Mouse (Mus musculus): ENCODE measurements around the gene Ugt1a6a. TPM values are rescaled to one million over a fixed set of nuclear protein-coding genes. Genes with fewer than 3 reads are reported as not detected.

The Ugt1a6a gene
- polyA plus RNA-seq, 1 experiment from 2014 or later: 0.04 TPM

DNA sequence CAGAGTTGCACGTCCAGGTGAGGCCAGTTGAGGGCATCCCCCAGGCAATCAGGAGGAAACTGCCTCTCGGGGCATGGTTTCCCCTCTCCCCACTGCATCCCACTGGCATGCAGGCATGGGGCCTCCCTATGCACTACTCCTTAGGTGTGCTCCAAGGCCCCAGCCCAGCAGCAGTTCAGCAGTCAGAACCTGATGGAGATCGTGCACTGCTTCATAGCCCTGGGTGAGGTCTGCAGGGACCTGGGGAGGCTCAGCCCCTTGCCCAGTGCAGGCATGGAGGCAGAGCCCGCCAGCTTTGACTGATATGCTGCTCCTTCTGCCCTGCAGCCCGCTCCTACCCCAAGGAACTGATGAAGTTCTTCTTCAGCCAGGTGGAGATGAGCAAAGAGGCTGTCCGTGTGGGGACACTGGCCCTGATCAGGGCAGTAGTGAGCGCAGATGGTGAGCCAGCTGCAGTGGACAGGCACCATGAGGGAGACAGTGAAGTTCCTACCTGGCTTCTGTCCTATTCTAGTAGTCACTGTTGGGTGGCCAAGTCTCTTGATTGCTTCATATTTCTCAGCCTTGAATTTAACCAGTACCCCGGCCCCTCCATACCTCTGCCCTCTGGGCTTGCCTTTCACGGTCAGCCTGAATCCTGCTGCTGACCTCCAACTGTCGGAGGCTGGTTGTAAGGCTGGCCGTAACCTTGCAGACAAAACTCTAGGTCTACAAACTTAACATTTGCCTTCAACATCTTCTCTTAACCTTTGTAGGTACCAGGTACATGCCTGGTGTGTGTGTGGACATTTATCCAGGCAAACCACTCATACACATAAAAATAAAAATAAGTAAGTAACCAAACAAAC lies 100.7 kb downstream of the Ugt1a6a start:
- Histone ChIP-seq H3K4me2 (ENCODE audit: low read depth, severe bottlenecking) (no peak overlapping the region), H3K9me3 (ENCODE audit: control insufficient read depth, low read length) (peaks cover 97% of the 10 kb centered on the region), H3K4me1 (ENCODE audit: control insufficient read depth, insufficient read depth, low read length) (no peaks in the 10 kb centered on the region), H3K36me3 (ENCODE audit: control insufficient read depth, insufficient read depth, low read length) (no peaks in the 10 kb centered on the region; the same call in 1 of the 2 replicates), H3K27me3 (ENCODE audit: control insufficient read depth, insufficient read depth, low read length) (no peaks in the 10 kb centered on the region), H3K4me3 (ENCODE audit: low read depth, low read length) (no peak overlapping the region), H3K27ac (replicated peaks; ENCODE audit: low read depth, low read length) (no peak overlapping the region), H3K9ac (ENCODE audit: low read length) (no peak overlapping the region)
- WGBS: 65% methylated on average over 11 of the region's 11 CpGs
- DNase-seq (ENCODE audit: low spot score): no peak
- ATAC-seq (ENCODE audit: insufficient number of reproducible peaks, low FRiP score, low TSS enrichment, low read depth): no peak

DNA sequence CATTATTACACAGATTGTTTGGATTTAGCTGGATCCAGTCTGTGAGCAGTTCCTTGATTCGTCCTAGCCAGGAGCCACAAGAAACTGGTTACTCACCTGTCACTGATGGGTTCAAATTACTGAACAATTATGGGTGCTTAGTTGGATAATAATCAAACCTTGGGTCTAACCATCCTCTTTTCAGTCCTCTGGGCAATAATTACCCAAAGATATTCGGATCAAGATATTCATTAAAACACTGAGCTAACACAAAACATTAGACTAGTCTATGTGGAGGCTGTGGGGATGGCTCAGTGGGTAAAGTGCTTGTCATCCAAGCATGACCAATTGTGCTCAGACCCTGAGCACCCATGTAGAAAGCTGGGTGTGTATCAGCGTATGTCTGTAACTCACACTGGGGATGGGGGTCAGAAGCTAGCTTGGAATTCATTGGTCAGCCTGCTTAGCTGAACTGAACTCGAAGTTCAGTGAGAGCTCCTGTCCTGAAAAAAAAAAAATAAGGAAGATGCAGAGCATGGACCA lies 101.3 kb downstream of the Ugt1a6a start:
- no peak overlapping the region for H3K27ac ChIP-seq (replicated peaks; ENCODE audit: low read depth, low read length)
- DNase-seq (ENCODE audit: low spot score) (no peak), ATAC-seq (ENCODE audit: insufficient number of reproducible peaks, low FRiP score, low TSS enrichment, low read depth) (no peak)
- no peaks in the 10 kb centered on the region for H3K4me1 ChIP-seq (ENCODE audit: control insufficient read depth, insufficient read depth, low read length)
- H3K36me3 ChIP-seq (ENCODE audit: control insufficient read depth, insufficient read depth, low read length): no peaks in the 10 kb centered on the region; the same call in 1 of the 2 replicates
- no peaks in the 10 kb centered on the region for H3K27me3 ChIP-seq (ENCODE audit: control insufficient read depth, insufficient read depth, low read length)
- H3K9me3 ChIP-seq (ENCODE audit: control insufficient read depth, low read length): peaks cover 97% of the 10 kb centered on the region
- 72% methylated on average over 4 of the region's 4 CpGs for WGBS
- H3K9ac ChIP-seq (ENCODE audit: low read length): no peak overlapping the region
- no peak overlapping the region for H3K4me3 ChIP-seq (ENCODE audit: low read depth, low read length)
- no peak overlapping the region for H3K4me2 ChIP-seq (ENCODE audit: low read depth, severe bottlenecking)

DNA sequence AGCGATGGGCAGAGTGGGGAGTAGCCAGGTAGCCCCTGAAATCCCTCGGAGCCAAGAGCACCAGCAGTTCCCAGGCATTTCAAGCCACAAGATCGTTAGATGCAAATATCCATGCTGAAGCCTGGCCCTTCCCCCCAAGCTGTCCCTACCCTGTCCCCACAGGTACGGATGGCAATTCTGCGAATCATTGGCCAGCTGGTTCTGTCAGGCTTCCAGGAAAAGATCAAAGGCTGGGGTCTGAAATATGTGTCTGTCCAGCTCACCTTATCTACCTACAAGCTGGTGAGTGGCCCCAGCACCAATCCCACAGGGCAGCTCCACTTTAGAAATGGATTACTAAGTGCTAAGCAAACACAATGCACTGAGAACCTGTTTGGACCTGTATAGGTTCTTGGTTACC lies 102.7 kb downstream of the Ugt1a6a start:
- H3K27me3 ChIP-seq (ENCODE audit: control insufficient read depth, insufficient read depth, low read length): no peaks in the 10 kb centered on the region
- DNase-seq (ENCODE audit: low spot score) (no peak), ATAC-seq (ENCODE audit: insufficient number of reproducible peaks, low FRiP score, low TSS enrichment, low read depth) (no peak)
- H3K36me3 ChIP-seq (ENCODE audit: control insufficient read depth, insufficient read depth, low read length): no peaks in the 10 kb centered on the region
- no peak overlapping the region for H3K9ac ChIP-seq (ENCODE audit: low read length)
- 77% methylated on average over 5 of the region's 5 CpGs for WGBS
- no peaks in the 10 kb centered on the region for H3K4me1 ChIP-seq (ENCODE audit: control insufficient read depth, insufficient read depth, low read length)
- peaks cover 93% of the 10 kb centered on the region for H3K9me3 ChIP-seq (ENCODE audit: control insufficient read depth, low read length)
- H3K27ac ChIP-seq (replicated peaks; ENCODE audit: low read depth, low read length): no peak overlapping the region
- H3K4me2 ChIP-seq (ENCODE audit: low read depth, severe bottlenecking): no peak overlapping the region
- no peak overlapping the region for H3K4me3 ChIP-seq (ENCODE audit: low read depth, low read length)

DNA sequence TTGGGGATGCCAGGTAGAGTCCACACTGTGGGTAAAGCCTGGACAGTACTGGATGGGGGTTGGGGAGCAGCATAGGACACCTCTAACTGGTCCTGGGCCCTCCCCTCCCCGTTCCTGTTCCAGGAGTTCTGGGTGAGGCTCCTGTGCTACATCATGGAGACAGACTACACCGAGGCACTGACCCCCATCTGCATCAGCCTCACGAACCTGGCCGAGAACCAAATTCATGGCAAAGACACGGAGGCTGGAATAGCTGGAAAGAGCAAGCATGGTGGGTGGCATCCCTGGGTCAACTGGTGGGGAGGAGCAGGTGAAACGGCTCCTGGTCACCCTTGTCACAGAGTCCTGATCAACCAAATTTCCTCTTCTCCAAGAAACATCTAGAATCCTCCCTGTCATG lies 104.2 kb downstream of the Ugt1a6a start:
- DNase-seq (ENCODE audit: low spot score) (no peak), ATAC-seq (ENCODE audit: insufficient number of reproducible peaks, low FRiP score, low TSS enrichment, low read depth) (no peak)
- no peaks in the 10 kb centered on the region for H3K27me3 ChIP-seq (ENCODE audit: control insufficient read depth, insufficient read depth, low read length)
- no peak overlapping the region for H3K9ac ChIP-seq (ENCODE audit: low read length)
- H3K36me3 ChIP-seq (ENCODE audit: control insufficient read depth, insufficient read depth, low read length): no peaks in the 10 kb centered on the region
- no peak overlapping the region for H3K4me2 ChIP-seq (ENCODE audit: low read depth, severe bottlenecking)
- H3K4me3 ChIP-seq (ENCODE audit: low read depth, low read length): no peak overlapping the region
- peaks cover 92% of the 10 kb centered on the region for H3K9me3 ChIP-seq (ENCODE audit: control insufficient read depth, low read length)
- 81% methylated on average over 6 of the region's 6 CpGs for WGBS
- no peaks in the 10 kb centered on the region for H3K4me1 ChIP-seq (ENCODE audit: control insufficient read depth, insufficient read depth, low read length)
- H3K27ac ChIP-seq (replicated peaks; ENCODE audit: low read depth, low read length): no peak overlapping the region

DNA sequence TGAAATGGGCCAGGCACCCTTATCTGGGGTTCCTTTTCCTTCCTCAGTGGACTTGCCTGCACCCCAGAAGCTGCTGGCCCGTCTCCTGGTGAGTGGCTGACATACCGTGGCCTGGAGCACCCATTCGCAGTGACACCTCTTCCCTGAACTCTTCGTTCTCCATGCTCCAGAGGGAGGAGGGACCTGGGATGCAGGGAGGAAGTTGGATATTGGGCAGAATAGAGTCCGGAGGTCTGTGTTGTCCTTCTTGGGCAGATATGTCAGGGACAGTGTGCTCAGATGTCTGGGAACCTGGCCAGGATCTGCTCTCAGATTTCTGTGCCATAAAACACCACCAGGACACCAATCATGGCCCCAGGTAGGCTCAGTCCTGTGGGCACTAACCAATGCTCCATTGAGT lies 105.5 kb downstream of the Ugt1a6a start:
- 74% methylated on average over 5 of the region's 5 CpGs for WGBS
- no peak for ATAC-seq (ENCODE audit: insufficient number of reproducible peaks, low FRiP score, low TSS enrichment, low read depth)
- H3K9me3 ChIP-seq (ENCODE audit: control insufficient read depth, low read length): peaks cover 92% of the 10 kb centered on the region
- no peak overlapping the region for H3K9ac ChIP-seq (ENCODE audit: low read length)
- H3K27ac ChIP-seq (replicated peaks; ENCODE audit: low read depth, low read length): no peak overlapping the region
- no peaks in the 10 kb centered on the region for H3K36me3 ChIP-seq (ENCODE audit: control insufficient read depth, insufficient read depth, low read length)
- H3K4me3 ChIP-seq (ENCODE audit: low read depth, low read length): no peak overlapping the region
- no peak overlapping the region for H3K4me2 ChIP-seq (ENCODE audit: low read depth, severe bottlenecking)
- H3K4me1 ChIP-seq (ENCODE audit: control insufficient read depth, insufficient read depth, low read length): no peaks in the 10 kb centered on the region
- no peaks in the 10 kb centered on the region for H3K27me3 ChIP-seq (ENCODE audit: control insufficient read depth, insufficient read depth, low read length)
- DNase-seq (ENCODE audit: low spot score): no peak

DNA sequence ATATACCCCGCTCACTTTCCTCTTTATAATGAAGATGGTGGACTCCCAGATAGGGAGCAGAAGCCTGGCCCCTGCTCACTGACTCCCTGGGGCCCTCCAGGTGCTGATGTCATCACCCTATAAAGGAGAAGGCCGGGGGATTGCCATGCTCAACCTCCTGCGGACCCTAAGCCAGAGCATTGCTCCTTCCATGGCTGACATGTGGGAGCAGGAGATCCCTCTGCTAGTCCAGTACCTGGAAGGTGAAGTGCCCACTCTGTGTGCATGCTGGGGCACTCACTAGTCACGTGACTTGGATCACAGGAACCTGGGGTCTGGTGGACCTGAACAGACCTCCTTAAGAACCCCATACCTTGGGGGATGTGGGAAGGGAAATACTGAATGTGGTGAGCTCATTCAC lies 106.0 kb downstream of the Ugt1a6a start:
- H3K4me3 ChIP-seq (ENCODE audit: low read depth, low read length): no peak overlapping the region
- H3K36me3 ChIP-seq (ENCODE audit: control insufficient read depth, insufficient read depth, low read length): no peaks in the 10 kb centered on the region
- WGBS: 75% methylated on average over 4 of the region's 4 CpGs
- no peaks in the 10 kb centered on the region for H3K27me3 ChIP-seq (ENCODE audit: control insufficient read depth, insufficient read depth, low read length)
- H3K9ac ChIP-seq (ENCODE audit: low read length): no peak overlapping the region
- H3K9me3 ChIP-seq (ENCODE audit: control insufficient read depth, low read length): peaks cover 92% of the 10 kb centered on the region
- no peak overlapping the region for H3K4me2 ChIP-seq (ENCODE audit: low read depth, severe bottlenecking)
- DNase-seq (ENCODE audit: low spot score): no peak
- no peak for ATAC-seq (ENCODE audit: insufficient number of reproducible peaks, low FRiP score, low TSS enrichment, low read depth)
- H3K27ac ChIP-seq (replicated peaks; ENCODE audit: low read depth, low read length): no peak overlapping the region
- H3K4me1 ChIP-seq (ENCODE audit: control insufficient read depth, insufficient read depth, low read length): no peaks in the 10 kb centered on the region

DNA sequence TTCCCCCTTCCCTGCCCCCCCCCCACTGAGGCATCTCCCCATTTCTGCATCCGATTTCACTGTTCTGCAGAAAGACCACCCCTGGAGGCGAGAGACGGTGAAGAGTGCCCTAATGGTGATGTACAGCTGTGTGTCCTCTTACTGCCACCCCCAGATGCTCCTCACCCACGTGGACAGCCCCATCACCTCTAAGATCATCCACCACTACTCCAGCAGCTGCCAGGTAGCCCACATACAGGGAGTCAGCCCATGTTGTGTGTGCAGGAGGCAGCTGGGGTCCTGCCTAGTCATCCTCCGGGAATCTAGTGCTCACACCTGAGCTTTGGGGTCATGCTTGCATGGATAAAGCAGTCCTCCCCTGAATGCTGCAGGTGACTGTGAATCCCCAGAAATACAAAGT lies 109.3 kb downstream of the Ugt1a6a start:
- no peak for ATAC-seq (ENCODE audit: insufficient number of reproducible peaks, low FRiP score, low TSS enrichment, low read depth)
- Histone ChIP-seq H3K27me3 (ENCODE audit: control insufficient read depth, insufficient read depth, low read length) (no peaks in the 10 kb centered on the region), H3K4me1 (ENCODE audit: control insufficient read depth, insufficient read depth, low read length) (no peaks in the 10 kb centered on the region), H3K4me3 (ENCODE audit: low read depth, low read length) (no peak overlapping the region), H3K9me3 (ENCODE audit: control insufficient read depth, low read length) (peaks cover 95% of the 10 kb centered on the region), H3K4me2 (ENCODE audit: low read depth, severe bottlenecking) (no peak overlapping the region), H3K36me3 (ENCODE audit: control insufficient read depth, insufficient read depth, low read length) (no peaks in the 10 kb centered on the region), H3K9ac (ENCODE audit: low read length) (no peak overlapping the region), H3K27ac (replicated peaks; ENCODE audit: low read depth, low read length) (no peak overlapping the region)
- WGBS: 67% methylated on average over 5 of the region's 5 CpGs
- no peak for DNase-seq (ENCODE audit: low spot score)

DNA sequence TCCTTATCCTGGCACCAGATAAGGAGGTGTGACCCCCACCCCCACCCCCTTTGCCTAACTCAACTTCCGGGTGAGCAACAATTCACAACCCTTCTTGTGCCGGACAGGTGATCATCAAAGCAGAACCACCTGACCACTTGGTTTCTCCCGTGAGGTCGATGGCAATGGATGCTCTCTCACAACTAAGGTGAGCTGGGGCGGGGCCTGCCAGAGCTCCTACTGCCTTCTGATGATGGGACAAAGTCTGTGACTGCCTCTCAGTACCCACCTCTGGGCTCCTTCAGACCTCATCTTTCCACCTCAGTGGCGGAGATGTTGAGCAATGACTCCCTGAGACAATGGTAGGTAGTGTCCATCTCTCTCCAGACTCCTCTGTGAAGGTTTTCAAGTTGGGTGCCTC lies 111.3 kb downstream of the Ugt1a6a start:
- WGBS: 78% methylated on average over 6 of the region's 6 CpGs

More for the DNA sequence above, 111.3 kb downstream of the Ugt1a6a start:
- ATAC-seq (ENCODE audit: insufficient number of reproducible peaks, low FRiP score, low TSS enrichment, low read depth) (no peak), DNase-seq (ENCODE audit: low spot score) (no peak)
- Histone ChIP-seq H3K9ac (ENCODE audit: low read length) (no peak overlapping the region), H3K27ac (replicated peaks; ENCODE audit: low read depth, low read length) (no peak overlapping the region), H3K4me1 (ENCODE audit: control insufficient read depth, insufficient read depth, low read length) (no peaks in the 10 kb centered on the region), H3K4me3 (ENCODE audit: low read depth, low read length) (no peak overlapping the region), H3K36me3 (ENCODE audit: control insufficient read depth, insufficient read depth, low read length) (no peaks in the 10 kb centered on the region), H3K4me2 (ENCODE audit: low read depth, severe bottlenecking) (no peak overlapping the region), H3K9me3 (ENCODE audit: control insufficient read depth, low read length) (peaks cover 95% of the 10 kb centered on the region), H3K27me3 (ENCODE audit: control insufficient read depth, insufficient read depth, low read length) (no peaks in the 10 kb centered on the region)

Data from limb, embryonic 11.5 days (tissue).